Mouse (Mus musculus) embryonic fibroblast, embryonic 13.5 days (primary cell): ENCODE measurements at regions not wholly inside any gene's neighbourhood (a gene's known extent, or its start where the extent isn't known, plus 50 kb on each side); places are given as distances from the start of the nearest gene placed in this dataset.

Source experiments
- CTCF ChIP-seq: IDR thresholded peaks from 2 replicates; pipeline ENCODE4 v1.5.1; 2011; ENCODE audit warnings: mild to moderate bottlenecking, control low read depth, low read length, moderate library complexity, borderline replicate concordance; ENCODE audit not compliant: insufficient read depth
- POLR2A ChIP-seq: IDR thresholded peaks from 2 replicates; pipeline ENCODE4 v1.6.1; 2011; ENCODE audit warnings: low read depth, mild to moderate bottlenecking, control low read depth, low read length, moderate library complexity

- no peak for TF ChIP-seq POLR2A
- TF ChIP-seq CTCF, result no peak
Observed at GRCm38 (mm10) chr4:137133789-137134188, 85.2 kb upstream of the Zbtb40 start.
